Mouse (Mus musculus) embryonic facial prominence, embryonic 11.5 days (tissue): ENCODE measurements at regions not wholly inside any gene's neighbourhood (a gene's known extent, or its start where the extent isn't known, plus 50 kb on each side); places are given as distances from the start of the nearest gene placed in this dataset.

Source experiments
- ATAC-seq: fragments of 200-750 bp; cut with Nextera tagmentation; replicated peaks from 2 replicates; pipeline ENCODE4 v1.8.0; 2017; ENCODE audit warnings: low read depth; ENCODE audit not compliant: insufficient number of reproducible peaks, low FRiP score, low TSS enrichment
- DNase-seq: peaks from one replicate; pipeline ENCODE4 v3.0.0-alpha.2; 2015; ENCODE audit warnings: low spot score
- H3K27ac ChIP-seq: fragments of 300-500 bp; sonication (generic); replicated peaks from 2 replicates; pipeline ENCODE4 v1.5.1; 2014; ENCODE audit warnings: mild to moderate bottlenecking, low read depth, low read length, control low read depth
- H3K27me3 ChIP-seq: fragments of 300-500 bp; sonication (generic); 2 replicates; pipeline ENCODE4 v1.6.1; 2014; ENCODE audit warnings: mild to moderate bottlenecking, low read length, moderate library complexity, mixed read lengths; ENCODE audit not compliant: control insufficient read depth, insufficient read depth
- H3K36me3 ChIP-seq: fragments of 300-500 bp; sonication (generic); replicated peaks from 2 replicates; pipeline ENCODE4 v1.6.1; 2014; ENCODE audit warnings: low read depth, mild to moderate bottlenecking, low read length, moderate library complexity, mixed read lengths; ENCODE audit not compliant: control insufficient read depth, insufficient read depth
- H3K4me1 ChIP-seq: fragments of 300-500 bp; sonication (generic); 2 replicates; pipeline ENCODE4 v1.6.1; 2014; ENCODE audit warnings: low read length, mixed read lengths; ENCODE audit not compliant: control insufficient read depth, insufficient read depth
- H3K4me2 ChIP-seq: fragments of 300-500 bp; sonication (generic); 2 replicates; pipeline ENCODE4 v1.6.1; 2014; ENCODE audit warnings: low read depth, mild to moderate bottlenecking, control low read depth, low read length, moderate library complexity
- H3K4me3 ChIP-seq: fragments of 300-500 bp; sonication (generic); 2 replicates; pipeline ENCODE4 v1.5.1; 2014; ENCODE audit warnings: low read depth, low read length, control low read depth
- H3K9ac ChIP-seq: fragments of 300-500 bp; sonication (generic); replicated peaks from 2 replicates; pipeline ENCODE4 v1.6.1; 2014; ENCODE audit warnings: mild to moderate bottlenecking, control low read depth, low read length
- H3K9me3 ChIP-seq: fragments of 300-500 bp; sonication (generic); replicated peaks from 2 replicates; pipeline ENCODE4 v1.6.1; 2016; ENCODE audit warnings: mild to moderate bottlenecking, low read length, inconsistent platforms, mixed read lengths; ENCODE audit not compliant: control insufficient read depth
- WGBS: fragments of 180-500 bp; shearing (Covaris S2); extraction: QIAGEN DNeasy Blood & Tissue Kit; methylation state at CpG from one replicate; pipeline ENCODE4 v1.1.7; 2014; 5-methylcytosine and 5-hydroxymethylcytosine counted together

DNA sequence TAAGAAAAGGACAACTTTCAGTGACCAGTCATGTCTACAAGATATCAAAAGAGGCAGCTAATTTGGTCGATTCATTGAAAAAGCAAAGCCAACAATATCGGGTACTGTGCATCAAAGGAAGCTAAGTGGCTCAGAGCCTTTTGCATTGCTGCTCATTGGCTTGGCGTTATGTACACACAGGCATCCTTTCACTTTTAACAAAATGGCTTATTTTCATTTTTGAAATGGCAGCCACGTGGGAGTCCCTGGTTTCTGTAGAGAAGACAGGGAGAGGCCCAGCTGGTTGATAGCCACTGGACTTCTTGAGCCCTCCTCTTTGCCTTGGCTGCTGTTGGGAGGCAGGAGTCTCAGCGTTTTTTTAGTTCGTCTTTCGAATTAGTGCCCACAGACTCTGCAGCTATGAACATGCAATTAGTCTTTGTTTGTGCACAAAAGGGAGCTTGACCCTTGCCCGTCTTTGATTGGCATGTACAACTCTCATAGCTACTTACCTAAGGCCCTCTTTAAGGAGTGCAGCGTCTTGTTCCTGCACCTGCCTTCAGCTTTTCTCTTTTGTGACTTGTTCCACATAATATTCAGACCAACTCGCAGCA lies 52.3 kb upstream of the Atp11c start:
- Histone ChIP-seq H3K4me1 (no peaks in the 10 kb centered on the region), H3K4me2 (no peak overlapping the region), H3K4me3 (no peak overlapping the region), H3K9me3 (no peaks in the 10 kb centered on the region), H3K36me3 (no peaks in the 10 kb centered on the region), H3K27me3 (no peaks in the 10 kb centered on the region), H3K9ac (no peak overlapping the region), H3K27ac (no peak overlapping the region)
- whole genome bisulfite sequencing = 59% methylated on average over 10 of the region's 10 CpGs
- no peak for DNase-seq
- 0 out of 2 replicates have a peak, but pooled peaks have one; percentile 44 for ATAC-seq
